Mouse (Mus musculus) liver, adult 2 months (tissue): ENCODE data around the gene Endod1.

Experiments
- CTCF ChIP-seq: fragments of 200-500 bp; IDR thresholded peaks from 2 replicates; pipeline ENCODE4 v1.5.1; 2011; ENCODE audit warnings: low read depth, low read length, control low read depth
- POLR2A ChIP-seq: fragments of 200-500 bp; IDR thresholded peaks from 2 replicates; pipeline ENCODE4 v1.6.1; 2011; ENCODE audit warnings: low read length, control low read depth; ENCODE audit not compliant: insufficient read depth; ENCODE audit errors: extremely low read depth

DNA sequence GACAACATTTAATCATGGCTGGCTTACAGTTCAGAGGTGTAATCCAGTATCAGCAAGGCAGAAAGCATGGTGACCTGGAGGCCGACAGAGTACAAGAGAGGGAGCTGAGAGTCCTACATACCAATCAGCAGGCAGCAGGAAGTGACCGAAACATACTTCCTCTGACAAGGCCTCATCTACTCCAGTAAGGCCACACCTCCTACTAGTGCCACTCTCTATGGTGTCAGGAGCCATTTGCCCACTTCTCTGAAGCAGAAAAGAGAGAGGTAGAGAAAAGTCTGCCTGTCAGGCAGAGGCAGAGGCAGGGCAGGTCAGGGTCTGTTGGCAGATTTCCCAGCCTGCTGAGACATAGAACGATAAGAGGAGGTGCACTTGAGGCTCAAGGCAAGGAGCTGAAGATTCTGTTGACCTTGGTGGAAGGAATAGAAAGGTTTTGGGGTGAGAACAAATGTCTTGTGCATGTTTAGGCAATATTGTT, 10.6 kb upstream of the Endod1 start:
- TF ChIP-seq POLR2A (no peak), CTCF (no peak)
